Mouse (Mus musculus) hindbrain, embryonic 14.5 days (tissue): ENCODE data around the gene Mrtfa. TPM values are rescaled to one million over a fixed set of nuclear protein-coding genes. Genes with fewer than 3 reads are reported as not detected.

Experiments used
- ATAC-seq: fragments of 200-750 bp; cut with Nextera tagmentation; 2 replicates; pipeline ENCODE4 v1.8.0; 2017; ENCODE audit warnings: moderate number of reproducible peaks, mild to moderate bottlenecking, moderate TSS enrichment, moderate library complexity; ENCODE audit not compliant: low FRiP score
- DNase-seq: peaks from one replicate; pipeline ENCODE4 v3.0.0-alpha.2; 2015; ENCODE audit warnings: low spot score
- H3K27ac ChIP-seq: fragments of 300-500 bp; sonication (generic); 2 replicates; pipeline ENCODE4 v1.5.1; 2014; ENCODE audit warnings: mild to moderate bottlenecking, moderate library complexity
- H3K27me3 ChIP-seq: fragments of 300-500 bp; sonication (generic); 2 replicates; pipeline ENCODE4 v1.6.1; 2014; ENCODE audit warnings: mild to moderate bottlenecking, low read length, mixed read lengths; ENCODE audit not compliant: control insufficient read depth, insufficient read depth
- H3K36me3 ChIP-seq: fragments of 300-500 bp; sonication (generic); replicated peaks from 2 replicates; pipeline ENCODE4 v1.6.1; 2014; ENCODE audit not compliant: control insufficient read depth, insufficient read depth
- H3K4me1 ChIP-seq: fragments of 300-500 bp; sonication (generic); replicated peaks from 2 replicates; pipeline ENCODE4 v1.6.1; 2014; ENCODE audit warnings: antibody characterized with exemption, low read length, mixed read lengths; ENCODE audit not compliant: control insufficient read depth, insufficient read depth
- H3K4me2 ChIP-seq: fragments of 300-500 bp; sonication (generic); replicated peaks from 2 replicates; pipeline ENCODE4 v1.6.1; 2014; ENCODE audit warnings: mild to moderate bottlenecking, moderate library complexity
- H3K4me3 ChIP-seq: fragments of 300-500 bp; sonication (generic); replicated peaks from 2 replicates; pipeline ENCODE4 v1.5.1; 2014; ENCODE audit warnings: mild to moderate bottlenecking, low read length
- H3K9ac ChIP-seq: fragments of 300-500 bp; sonication (generic); 2 replicates; pipeline ENCODE4 v1.6.1; 2014
- H3K9me3 ChIP-seq: fragments of 300-500 bp; sonication (generic); 2 replicates; pipeline ENCODE4 v1.6.1; 2016; ENCODE audit warnings: low read length; ENCODE audit not compliant: control insufficient read depth
- WGBS: fragments of 180-500 bp; shearing (Covaris S2); extraction: QIAGEN DNeasy Blood & Tissue Kit; methylation state at CpG from one replicate; pipeline ENCODE4 v1.1.7; 2014; 5-methylcytosine and 5-hydroxymethylcytosine counted together
- polyA plus RNA-seq: library from polyadenylated mRNA; unstranded; fragments of >200 nt; fragmentation: Nextera tagmentation; extraction: Ambion mirVana; gene quantifications from 2 replicates; pipeline ENCODE4 v1.2.1, GENCODE M21; 2014

Mrtfa gene
- polyA plus RNA-seq, 1 experiment from 2014 or later: 31.5 TPM

GRCm38 (mm10) chr15:81167831-81168230, 22.7 kb downstream of the Mrtfa start:
- Histone ChIP-seq H3K36me3 (no peaks in the 10 kb centered on the region), H3K27me3 (no peaks in the 10 kb centered on the region), H3K9ac (no peak overlapping the region), H3K27ac (no peak overlapping the region), H3K4me1 (no peaks in the 10 kb centered on the region), H3K4me3 (no peak overlapping the region), H3K9me3 (no peaks in the 10 kb centered on the region), H3K4me2 (no peak overlapping the region)
- no peak for ATAC-seq
- 97% methylated on average over 10 of the region's 10 CpGs for WGBS
- DNase-seq: no peak

- DNase-seq (no peak), ATAC-seq (no peak)
- H3K27ac ChIP-seq: no peak overlapping the region
- WGBS: 97% methylated on average over 5 of the region's 5 CpGs
- H3K9me3 ChIP-seq: no peaks in the 10 kb centered on the region
- H3K4me2 ChIP-seq: no peak overlapping the region
- no peaks in the 10 kb centered on the region for H3K4me1 ChIP-seq
- H3K4me3 ChIP-seq: no peak overlapping the region
- no peak overlapping the region for H3K9ac ChIP-seq
- no peaks in the 10 kb centered on the region for H3K36me3 ChIP-seq
- no peaks in the 10 kb centered on the region for H3K27me3 ChIP-seq
Observed at GRCm38 (mm10) chr15:81166291-81166690, 24.3 kb downstream of the Mrtfa start.

GRCm38 (mm10) chr15:81164560-81165310, 25.8 kb downstream of the Mrtfa start:
- no peak overlapping the region for H3K4me2 ChIP-seq
- no peak overlapping the region for H3K9ac ChIP-seq
- H3K36me3 ChIP-seq: no peaks in the 10 kb centered on the region
- no peak overlapping the region for H3K4me3 ChIP-seq
- no peak overlapping the region for H3K27ac ChIP-seq
- DNase-seq (no peak), ATAC-seq (no peak)
- no peaks in the 10 kb centered on the region for H3K4me1 ChIP-seq
- H3K9me3 ChIP-seq: no peaks in the 10 kb centered on the region
- no peaks in the 10 kb centered on the region for H3K27me3 ChIP-seq
- 83% methylated on average over 9 of the region's 9 CpGs for WGBS

GRCm38 (mm10) chr15:81161571-81161970, 29.0 kb downstream of the Mrtfa start:
- Histone ChIP-seq H3K9me3 (no peaks in the 10 kb centered on the region), H3K27me3 (no peaks in the 10 kb centered on the region), H3K4me2 (no peak overlapping the region), H3K27ac (no peak overlapping the region), H3K36me3 (no peaks in the 10 kb centered on the region), H3K4me3 (no peak overlapping the region), H3K4me1 (0 out of 2 replicates have a peak, but pooled peaks cover 2% of the 10 kb centered on the region), H3K9ac (no peak overlapping the region)
- ATAC-seq: no peak
- DNase-seq: no peak
- WGBS: 84% methylated on average over 3 of the region's 3 CpGs

GRCm38 (mm10) chr15:81160677-81161076, 29.9 kb downstream of the Mrtfa start:
- Histone ChIP-seq H3K36me3 (no peaks in the 10 kb centered on the region), H3K27ac (no peak overlapping the region), H3K27me3 (no peaks in the 10 kb centered on the region), H3K4me2 (no peak overlapping the region), H3K9ac (no peak overlapping the region), H3K4me3 (no peak overlapping the region), H3K9me3 (no peaks in the 10 kb centered on the region), H3K4me1 (0 out of 2 replicates have a peak, but pooled peaks cover 2% of the 10 kb centered on the region)
- WGBS: 94% methylated on average over 4 of the region's 4 CpGs
- ATAC-seq: no peak
- DNase-seq: no peak

DNA sequence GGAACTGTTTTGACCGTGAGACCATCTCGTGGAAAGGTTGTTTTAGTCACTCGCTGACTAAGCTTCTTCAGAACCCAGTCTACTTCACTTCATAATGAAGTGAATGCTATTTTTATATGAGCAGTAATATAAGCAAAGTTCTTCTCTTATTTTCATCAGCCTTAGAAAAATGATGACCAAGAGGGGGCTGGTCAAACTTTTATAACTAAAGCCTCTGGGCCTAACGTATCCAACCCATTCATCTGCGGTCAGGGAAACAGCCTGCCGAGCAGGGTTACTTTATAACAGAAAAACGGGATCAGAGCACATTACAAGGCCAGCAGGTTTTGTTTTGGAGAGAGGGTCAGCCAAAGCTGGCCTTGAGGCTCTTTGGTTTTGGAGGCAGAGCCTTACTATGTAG, 31.3 kb downstream of the Mrtfa start:
- Histone ChIP-seq H3K36me3 (no peaks in the 10 kb centered on the region), H3K9me3 (no peaks in the 10 kb centered on the region), H3K27me3 (no peaks in the 10 kb centered on the region), H3K4me3 (no peak overlapping the region), H3K27ac (no peak overlapping the region), H3K9ac (no peak overlapping the region), H3K4me2 (no peak overlapping the region), H3K4me1 (0 out of 2 replicates have a peak, but pooled peaks cover 2% of the 10 kb centered on the region)
- DNase-seq (no peak), ATAC-seq (no peak)
- 87% methylated on average over 7 of the region's 7 CpGs for WGBS

GRCm38 (mm10) chr15:81158517-81159120, 31.9 kb downstream of the Mrtfa start:
- no peak overlapping the region for H3K27ac ChIP-seq

DNA sequence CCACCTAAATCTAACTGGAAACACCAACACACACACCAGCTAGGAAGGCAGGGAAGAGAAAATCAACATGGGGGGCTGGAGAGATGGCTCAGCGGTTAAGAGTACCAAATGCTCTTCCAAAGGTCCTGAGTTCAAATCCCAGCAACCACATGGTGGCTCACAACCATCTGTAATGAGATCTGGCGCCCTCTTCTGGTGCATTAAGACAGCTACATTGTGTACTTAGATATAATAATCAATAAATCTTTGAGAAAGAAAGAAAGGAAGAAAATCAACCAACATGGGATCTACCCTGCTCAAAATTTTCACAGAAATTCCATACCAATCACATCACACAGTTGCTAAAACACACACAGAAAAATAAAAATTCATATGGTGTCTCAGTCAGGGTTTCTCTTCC, 34.1 kb downstream of the Mrtfa start:
- H3K27me3 ChIP-seq: no peaks in the 10 kb centered on the region
- DNase-seq (no peak), ATAC-seq (no peak)
- no peak overlapping the region for H3K4me2 ChIP-seq
- H3K27ac ChIP-seq: no peak overlapping the region
- no peak overlapping the region for H3K9ac ChIP-seq
- H3K36me3 ChIP-seq: no peaks in the 10 kb centered on the region
- H3K9me3 ChIP-seq: no peaks in the 10 kb centered on the region
- 73% methylated on average over 2 of the region's 2 CpGs for whole genome bisulfite sequencing
- no peak overlapping the region for H3K4me3 ChIP-seq
- 0 out of 2 replicates have a peak, but pooled peaks cover 2% of the 10 kb centered on the region for H3K4me1 ChIP-seq

More at GRCm38 (mm10) chr15:81158517-81159120, 31.9 kb downstream of the Mrtfa start:
- no peak for ATAC-seq
- Histone ChIP-seq H3K36me3 (no peaks in the 10 kb centered on the region), H3K4me1 (0 out of 2 replicates have a peak, but pooled peaks cover 2% of the 10 kb centered on the region), H3K9ac (no peak overlapping the region), H3K4me2 (no peak overlapping the region), H3K9me3 (no peaks in the 10 kb centered on the region), H3K27me3 (no peaks in the 10 kb centered on the region), H3K4me3 (no peak overlapping the region)
- 80% methylated on average over 7 of the region's 7 CpGs for WGBS
- no peak for DNase-seq

GRCm38 (mm10) chr15:81155845-81156244, 34.7 kb downstream of the Mrtfa start:
- H3K36me3 ChIP-seq: no peaks in the 10 kb centered on the region
- DNase-seq (no peak), ATAC-seq (no peak)
- no peak overlapping the region for H3K27ac ChIP-seq
- 93% methylated on average over 3 of the region's 3 CpGs for WGBS
- H3K9ac ChIP-seq: no peak overlapping the region
- H3K4me1 ChIP-seq: 0 out of 2 replicates have a peak, but pooled peaks cover 2% of the 10 kb centered on the region
- H3K9me3 ChIP-seq: no peaks in the 10 kb centered on the region
- no peak overlapping the region for H3K4me3 ChIP-seq
- no peaks in the 10 kb centered on the region for H3K27me3 ChIP-seq
- H3K4me2 ChIP-seq: no peak overlapping the region
